Mouse (Mus musculus) forelimb bud, embryonic 11.5 days (tissue): ENCODE data around the gene Cdk18.
A peak's percentile ranks its signal among the peaks of the same experiment; 100 is the strongest.
"Not testable (repeated sequence)": the region's sequence is repeated elsewhere in the genome, so short reads cannot be mapped to it uniquely, and the experiment has no call there.

Source experiments
- DNase-seq: peaks from one replicate; pipeline ENCODE4 v3.0.0-alpha.2; 2012; ENCODE audit warnings: low read depth, low spot score

Cdk18 gene

GRCm38 (mm10) chr1:132139416-132139864 lies at the start of gene Cdk18:
Cdk18 (minus strand) TSS chr1:132139684.
- peak; percentile 79 for DNase-seq

DNA sequence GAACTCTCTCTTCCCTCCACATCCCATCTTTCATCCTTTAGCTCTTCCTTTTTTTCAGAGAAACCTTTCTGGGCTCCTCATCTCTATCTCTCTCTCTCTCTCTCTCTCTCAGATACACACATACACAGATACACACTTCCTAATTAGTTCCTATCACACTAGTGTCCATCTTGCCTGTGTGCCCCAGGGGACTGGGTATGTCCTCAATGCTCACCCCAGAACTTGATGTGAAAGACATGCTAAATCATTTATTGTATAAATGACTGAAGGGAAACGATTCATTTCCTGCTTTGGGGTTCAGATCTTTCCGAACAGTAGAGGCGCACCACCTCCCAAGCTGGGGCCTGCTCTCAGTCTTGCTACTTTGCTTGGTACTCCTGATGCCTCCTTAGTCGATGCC lies 49.7 kb upstream of the Cdk18 start:
- no peak for DNase-seq

DNA sequence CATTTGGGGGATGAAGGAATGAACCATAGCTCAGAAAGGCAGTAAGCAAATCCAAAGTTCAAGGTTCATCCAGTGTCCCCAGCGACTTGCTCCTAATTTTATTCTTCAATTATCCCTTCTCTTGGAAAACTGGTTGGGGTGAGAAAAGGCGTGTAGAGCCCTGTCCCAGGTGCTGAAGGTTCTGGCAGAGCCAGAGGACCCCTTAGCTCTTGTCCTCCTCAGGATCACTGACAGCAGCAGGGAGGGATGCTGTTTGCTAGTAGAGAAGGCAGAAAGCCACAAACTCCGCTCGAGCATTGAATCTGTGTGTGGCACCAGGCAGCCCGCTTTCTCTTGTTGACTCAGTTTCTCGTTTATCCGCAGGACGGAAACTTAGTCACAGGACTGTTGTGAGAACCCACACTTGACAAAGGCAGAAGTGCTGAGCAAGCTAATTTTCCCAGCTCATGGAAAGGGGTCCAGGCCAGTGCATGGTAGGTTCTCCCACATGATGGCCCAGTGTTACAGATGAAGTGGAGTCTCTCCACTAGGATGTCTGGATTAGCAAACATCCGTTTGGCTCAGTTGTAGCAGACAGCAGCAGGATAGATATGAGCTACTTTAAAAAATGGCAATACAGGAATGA lies 49.1 kb upstream of the Cdk18 start:
- DNase-seq: no peak

- no peak for DNase-seq
Measured at GRCm38 (mm10) chr1:132186303-132186702, 46.8 kb upstream of the Cdk18 start.

DNA sequence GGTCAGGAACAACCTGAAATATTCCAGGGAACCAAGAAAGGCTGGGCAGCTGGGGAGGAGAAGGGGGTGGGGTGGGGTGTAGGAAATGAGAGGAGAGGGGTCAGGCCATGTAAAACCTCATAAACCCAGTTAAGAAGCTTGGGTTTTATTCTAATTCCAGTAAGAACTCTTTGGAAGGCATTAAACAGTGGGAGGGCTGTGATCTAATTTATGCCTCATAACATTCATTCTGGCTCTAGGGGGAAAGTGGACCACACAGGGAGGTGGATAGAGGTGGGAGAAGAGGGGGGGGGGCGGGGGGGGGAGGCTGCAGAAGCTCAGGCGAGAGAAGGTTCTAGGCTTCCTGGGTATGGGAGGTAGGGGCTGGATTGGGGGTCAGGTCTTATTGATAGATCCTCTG lies 32.1 kb upstream of the Cdk18 start:
- DNase-seq: peak; percentile 64

- no peak for DNase-seq
Measured at GRCm38 (mm10) chr1:132170698-132171097, 31.2 kb upstream of the Cdk18 start.

DNA sequence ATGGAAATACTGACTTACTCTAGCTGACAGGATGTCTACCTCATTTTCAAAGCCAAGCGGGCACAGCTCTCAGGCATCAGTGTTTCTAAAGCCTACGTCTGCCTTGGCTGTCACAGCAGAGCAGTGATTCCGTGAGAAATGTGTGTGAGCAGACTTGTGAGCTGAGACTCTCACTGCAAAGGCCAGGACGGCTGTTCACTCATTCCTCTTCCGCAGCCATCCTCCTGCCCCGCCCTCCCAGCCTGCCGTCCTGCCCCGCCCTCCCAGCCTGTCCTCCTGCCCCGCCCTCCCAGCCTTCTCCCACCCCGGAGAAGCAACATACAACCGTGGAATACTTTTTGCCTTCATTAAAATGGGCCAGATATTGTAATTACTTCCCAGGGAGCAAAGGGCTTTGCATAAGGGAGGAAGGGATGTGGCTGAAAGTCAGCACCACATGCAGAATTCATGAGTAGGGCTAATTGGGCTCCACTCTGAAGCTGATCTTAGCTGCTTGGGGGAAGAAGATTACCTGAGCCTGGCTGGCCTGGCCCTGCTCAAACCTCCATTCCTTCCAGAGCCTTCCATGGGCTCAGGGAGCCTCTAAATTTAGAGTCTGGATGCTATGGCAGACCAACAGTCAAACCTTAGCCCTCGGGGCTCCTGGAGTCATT lies 28.8 kb upstream of the Cdk18 start:
- no peak for DNase-seq

GRCm38 (mm10) chr1:132165859-132166258 lies 26.4 kb upstream of the Cdk18 start:
- DNase-seq: no peak

DNA sequence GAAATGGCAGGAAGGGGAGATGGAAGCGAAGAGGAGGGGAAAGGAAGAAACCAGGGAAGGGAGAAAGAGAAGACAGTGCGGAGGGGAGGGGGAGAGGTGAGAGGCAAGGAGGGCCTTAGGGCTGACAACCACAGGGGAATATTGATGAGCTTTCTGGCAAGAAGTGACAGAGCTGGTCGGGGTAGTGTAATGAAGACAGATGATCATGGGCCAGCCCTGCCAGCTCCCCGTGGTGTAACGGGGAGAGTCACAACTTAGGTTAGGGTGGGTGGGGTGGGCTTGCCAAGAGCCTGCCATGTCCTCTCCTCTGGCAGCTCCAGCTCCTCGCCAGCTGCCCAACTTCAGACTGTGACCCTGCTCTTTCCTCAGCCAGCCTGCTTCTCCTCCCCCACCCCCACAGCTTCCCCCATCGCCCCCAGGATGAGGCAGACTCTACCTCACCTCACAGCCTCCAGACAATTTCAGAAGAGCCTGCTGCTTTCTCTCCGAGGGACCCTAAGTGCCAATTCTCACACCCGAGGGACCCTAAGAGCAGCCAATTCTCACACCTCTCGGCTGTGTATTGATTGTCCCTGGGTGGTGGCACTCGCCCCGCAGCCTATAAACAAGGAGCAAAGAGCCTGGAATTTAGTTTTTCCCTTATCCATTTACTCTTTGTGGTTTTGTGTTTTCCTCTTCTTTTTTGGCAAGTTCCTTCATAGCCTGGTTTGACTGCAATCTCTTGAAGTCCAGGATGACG lies 25.5 kb upstream of the Cdk18 start:
- no peak for DNase-seq

DNA sequence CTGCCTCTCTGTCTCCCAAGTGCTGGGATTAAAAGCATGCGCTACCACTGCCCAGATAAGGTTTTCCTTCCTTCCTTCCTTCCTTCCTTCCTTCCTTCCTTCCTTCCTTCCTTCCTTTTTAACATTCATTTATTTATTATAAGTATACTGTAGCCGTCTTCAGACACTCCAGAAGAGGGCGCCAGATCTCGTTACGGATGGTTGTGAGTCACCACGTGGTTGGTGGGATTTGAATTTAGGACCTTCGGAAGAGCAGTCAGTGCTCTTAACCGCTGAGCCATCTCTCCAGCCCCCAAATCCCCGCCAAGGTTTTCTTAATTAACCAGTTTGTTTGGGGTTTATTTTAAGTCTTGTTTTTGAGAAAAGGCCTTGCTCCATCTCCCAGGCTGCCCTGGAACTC lies 23.1 kb upstream of the Cdk18 start:
- not testable (repeated sequence) for DNase-seq

- DNase-seq: no peak
Measured at GRCm38 (mm10) chr1:132161211-132161880, 21.9 kb upstream of the Cdk18 start.

GRCm38 (mm10) chr1:132159681-132160080 lies 20.2 kb upstream of the Cdk18 start:
- DNase-seq: no peak

- no peak for DNase-seq
Measured at GRCm38 (mm10) chr1:132158741-132159140, 19.3 kb upstream of the Cdk18 start.

DNA sequence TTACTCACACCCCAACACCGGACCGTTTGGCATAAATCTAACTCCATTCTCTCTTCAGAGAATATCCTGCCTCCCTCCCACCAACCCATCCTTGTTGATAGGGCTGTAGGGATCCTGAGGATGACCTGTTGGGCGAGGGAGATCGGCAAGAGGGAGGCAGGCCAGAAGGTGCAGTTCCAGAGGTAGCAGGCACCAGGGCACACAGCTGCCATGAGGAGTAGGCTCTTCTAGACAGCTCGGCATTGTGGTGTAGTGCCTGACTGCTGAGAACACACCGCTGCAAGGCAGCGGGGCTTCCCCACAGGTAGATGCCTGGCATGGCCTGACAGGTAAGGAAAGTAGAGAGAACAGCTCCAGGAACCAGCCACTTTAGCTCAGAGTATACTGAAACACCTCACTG lies 18.3 kb upstream of the Cdk18 start:
- no peak for DNase-seq

GRCm38 (mm10) chr1:132157016-132157781 lies 17.7 kb upstream of the Cdk18 start:
- peak; percentile 89 for DNase-seq

DNA sequence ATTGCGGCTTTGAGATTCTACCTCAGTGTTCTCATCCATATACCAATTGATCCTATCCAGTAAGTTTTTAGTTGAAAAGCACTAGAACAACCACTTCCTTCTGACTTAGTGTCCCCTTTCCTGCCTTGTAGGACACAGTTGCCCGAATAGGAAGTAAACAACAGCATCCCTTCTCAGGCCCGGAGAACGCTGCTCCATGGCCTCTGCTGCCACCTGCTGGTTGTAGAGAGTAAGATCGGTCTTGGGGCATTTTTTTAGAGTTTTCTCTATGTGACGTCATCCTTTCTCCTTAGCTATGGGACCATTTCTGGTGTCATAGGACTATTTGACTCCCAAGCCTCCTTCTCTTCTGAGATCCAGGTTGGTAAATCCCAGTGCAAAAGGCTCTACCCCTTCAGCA lies 16.3 kb upstream of the Cdk18 start:
- peak; percentile 89 for DNase-seq

DNA sequence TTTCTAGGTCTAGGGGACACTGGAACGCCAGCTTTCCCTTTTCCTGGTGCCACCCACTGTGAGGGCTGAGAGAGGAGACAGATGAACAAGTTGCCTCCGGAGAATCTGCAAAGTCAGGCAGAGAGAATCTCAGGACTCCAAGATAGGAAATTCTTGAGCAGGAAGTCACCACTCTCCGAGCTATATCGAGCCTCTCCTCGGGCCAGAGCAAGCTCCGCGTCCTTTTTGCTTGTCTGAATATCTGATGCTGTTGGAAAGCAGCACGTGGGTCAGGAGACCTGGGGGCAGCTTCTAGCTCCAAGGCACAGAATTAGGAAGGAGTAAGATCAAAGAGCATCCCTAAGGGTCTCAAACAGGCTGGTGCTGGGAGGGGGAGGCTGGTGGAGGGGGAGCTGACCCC lies 14.2 kb upstream of the Cdk18 start:
- DNase-seq: no peak

DNA sequence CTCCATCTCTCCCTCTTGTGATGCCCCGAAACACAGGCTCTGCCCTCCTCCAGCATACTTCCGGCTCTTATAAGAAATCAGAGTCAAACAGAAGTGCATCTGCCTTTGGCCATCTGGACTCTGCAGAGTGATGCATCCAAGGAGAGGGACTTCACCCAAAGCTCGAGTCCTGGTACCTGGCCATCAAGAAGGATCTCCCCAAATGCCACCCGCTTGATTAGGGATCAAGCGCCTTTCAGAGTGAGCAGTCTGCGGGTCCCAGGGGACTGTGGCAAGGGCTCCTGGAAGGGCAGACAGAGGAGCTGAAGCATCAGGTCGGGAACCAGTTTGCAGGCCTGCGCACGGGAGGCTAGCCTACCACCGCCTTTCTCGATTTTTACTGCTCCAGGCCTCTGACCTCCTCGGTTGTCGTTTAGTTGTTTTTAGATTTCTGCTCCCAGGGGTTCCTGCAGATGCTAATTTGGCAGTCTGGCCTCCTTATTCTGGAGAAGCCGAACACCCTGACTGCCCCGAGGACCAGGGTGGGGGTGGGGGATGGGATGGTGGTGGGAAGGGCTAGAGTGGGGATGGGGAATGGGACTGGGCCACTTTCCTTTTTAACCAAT lies 13.7 kb upstream of the Cdk18 start:
- DNase-seq: no peak

- DNase-seq: no peak
Measured at GRCm38 (mm10) chr1:132151908-132152307, 12.4 kb upstream of the Cdk18 start.

GRCm38 (mm10) chr1:132150817-132151601 lies 11.5 kb upstream of the Cdk18 start:
- no peak for DNase-seq
